Mouse (Mus musculus): ENCODE measurements at regions not wholly inside any gene's neighbourhood (a gene's known extent, or its start where the extent isn't known, plus 50 kb on each side); places are given as distances from the start of the nearest gene placed in this dataset.

DNA sequence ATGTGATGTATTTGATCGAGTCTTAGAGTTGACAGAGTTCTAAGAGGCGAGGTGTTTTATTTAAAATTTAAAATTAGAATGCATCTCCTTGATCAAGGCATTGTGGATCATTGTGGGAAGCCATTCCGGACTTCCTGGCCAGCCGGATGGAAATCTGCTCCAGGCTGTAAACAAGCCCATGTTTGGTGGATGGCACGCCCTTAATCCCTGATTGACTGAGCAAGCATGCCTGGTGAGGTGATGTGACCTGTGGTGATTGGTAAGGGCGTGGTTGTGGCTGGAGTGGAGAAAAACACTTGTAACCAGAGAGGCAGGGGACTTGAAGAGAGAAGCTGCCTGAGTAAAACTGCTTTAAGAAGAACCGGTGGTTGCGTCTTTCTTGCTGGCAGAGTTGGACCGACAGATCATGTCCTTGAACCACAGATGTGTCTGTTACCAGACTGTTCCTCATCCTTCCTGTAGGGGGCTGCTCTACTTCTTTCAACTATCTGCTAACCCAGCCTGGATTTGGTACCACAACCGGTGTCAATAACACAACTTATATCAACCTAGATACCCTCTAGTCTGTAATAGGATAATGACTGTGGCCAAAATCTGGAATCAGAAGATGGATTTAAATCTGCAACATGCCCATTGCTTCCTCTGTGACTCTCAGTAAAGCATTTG, 164.4 kb downstream of the Ifng start:
- no peaks in the 10 kb centered on the region for H3K9me3 ChIP-seq
- no peaks in the 10 kb centered on the region for H3K27me3 ChIP-seq
- H3K9ac ChIP-seq (replicated peaks): no peak overlapping the region
- WGBS: 90% methylated on average over 10 of the region's 10 CpGs
- H3K4me1 ChIP-seq (replicated peaks): no peaks in the 10 kb centered on the region
- H3K4me3 ChIP-seq (replicated peaks): no peak overlapping the region
- ATAC-seq: no peak
- no peak overlapping the region for H3K4me2 ChIP-seq (replicated peaks)
- no peaks in the 10 kb centered on the region for H3K36me3 ChIP-seq
- no peak overlapping the region for H3K27ac ChIP-seq

DNA sequence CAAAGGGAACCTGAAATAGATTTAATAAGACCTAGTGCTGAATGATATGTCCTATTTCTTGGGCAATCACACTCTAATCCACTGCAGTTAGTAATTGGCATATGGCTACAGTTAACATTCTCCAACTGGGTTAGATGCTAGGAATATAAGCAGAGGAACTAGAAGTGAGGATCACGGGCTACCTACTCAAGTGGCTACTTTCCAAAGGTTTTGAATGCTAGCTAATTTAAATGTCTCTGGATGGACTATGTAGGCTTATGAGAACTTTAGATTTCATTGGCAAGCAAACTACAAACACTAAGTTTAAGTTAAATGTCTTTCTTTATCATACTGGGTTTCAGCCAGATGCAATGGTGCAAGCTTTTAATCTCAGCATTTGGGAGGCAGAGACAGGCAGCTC, 166.6 kb downstream of the Ifng start:
- Histone ChIP-seq H3K27ac (no peak overlapping the region), H3K4me2 (replicated peaks) (no peak overlapping the region), H3K27me3 (no peaks in the 10 kb centered on the region), H3K9ac (replicated peaks) (no peak overlapping the region), H3K36me3 (no peaks in the 10 kb centered on the region), H3K4me1 (replicated peaks) (no peaks in the 10 kb centered on the region), H3K4me3 (replicated peaks) (no peak overlapping the region), H3K9me3 (no peaks in the 10 kb centered on the region)
- 87% methylated on average over 1 of the region's 1 CpGs for WGBS
- ATAC-seq: no peak

DNA sequence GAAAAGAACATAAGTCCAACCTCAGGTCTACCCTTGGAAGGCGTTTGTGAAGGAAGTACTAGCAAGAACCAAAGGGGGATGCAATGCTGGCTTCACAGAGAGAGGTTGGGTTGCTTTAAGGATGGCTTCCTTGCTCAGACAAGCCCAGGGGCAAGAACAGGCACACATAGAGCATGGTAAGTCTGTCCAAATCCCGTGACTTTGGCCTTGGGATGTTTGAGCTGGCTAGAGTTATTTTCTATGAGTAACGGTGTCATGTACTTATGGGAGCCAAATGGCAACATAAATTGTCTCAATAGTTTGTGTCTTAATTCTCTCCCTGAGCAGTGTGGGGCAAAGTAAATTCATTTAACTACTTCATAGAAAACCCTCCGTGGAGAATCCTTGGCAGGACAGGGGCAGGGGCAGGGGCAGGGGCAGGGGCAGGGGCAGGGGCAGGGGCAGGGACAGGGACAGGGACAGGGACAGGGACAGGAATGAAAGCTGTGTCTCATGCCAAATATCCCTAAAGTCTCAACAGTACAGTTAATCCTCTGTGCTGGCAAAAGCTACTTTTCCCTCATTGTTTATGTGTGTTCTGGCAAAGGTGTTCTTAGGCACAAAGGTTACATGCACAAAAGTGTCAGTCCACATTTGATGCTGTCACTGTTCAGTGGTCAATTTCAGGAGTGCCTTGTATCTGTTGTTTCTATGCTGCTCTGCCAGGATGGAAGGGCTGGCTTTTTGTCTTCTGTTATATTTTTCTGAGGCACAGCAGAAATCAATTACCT, 167.7 kb downstream of the Ifng start:
- no peaks in the 10 kb centered on the region for H3K36me3 ChIP-seq
- H3K27me3 ChIP-seq: no peaks in the 10 kb centered on the region
- WGBS: 71% methylated on average over 4 of the region's 4 CpGs
- H3K27ac ChIP-seq: no peak overlapping the region
- H3K4me3 ChIP-seq (replicated peaks): no peak overlapping the region
- no peak for ATAC-seq
- no peaks in the 10 kb centered on the region for H3K4me1 ChIP-seq (replicated peaks)
- H3K4me2 ChIP-seq (replicated peaks): no peak overlapping the region
- no peaks in the 10 kb centered on the region for H3K9me3 ChIP-seq
- H3K9ac ChIP-seq (replicated peaks): no peak overlapping the region

DNA sequence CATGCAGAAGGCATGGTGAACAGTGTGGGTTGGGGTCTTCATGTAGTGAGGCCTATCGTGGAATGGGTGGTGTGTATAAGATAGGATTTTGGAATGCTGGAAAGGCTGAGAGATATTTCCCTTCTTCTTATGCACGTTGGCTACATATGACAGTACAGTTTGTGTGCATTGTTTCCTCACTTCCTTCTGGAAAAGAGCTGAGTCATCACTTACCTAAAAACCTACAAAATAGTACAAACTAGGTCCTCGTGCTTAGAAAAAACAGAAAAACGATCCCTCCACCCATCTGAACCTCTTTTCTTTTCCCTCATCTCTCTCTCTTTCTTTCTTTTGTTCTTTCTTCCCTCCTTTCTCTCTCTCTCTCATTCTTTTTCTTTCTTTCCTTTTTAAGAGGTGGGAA, 168.3 kb downstream of the Ifng start:
- no peaks in the 10 kb centered on the region for H3K36me3 ChIP-seq
- 80% methylated on average over 4 of the region's 4 CpGs for WGBS
- no peak overlapping the region for H3K27ac ChIP-seq
- no peak for ATAC-seq
- no peaks in the 10 kb centered on the region for H3K4me1 ChIP-seq (replicated peaks)
- H3K4me3 ChIP-seq (replicated peaks): no peak overlapping the region
- H3K27me3 ChIP-seq: no peaks in the 10 kb centered on the region
- no peak overlapping the region for H3K9ac ChIP-seq (replicated peaks)
- no peaks in the 10 kb centered on the region for H3K9me3 ChIP-seq
- no peak overlapping the region for H3K4me2 ChIP-seq (replicated peaks)

DNA sequence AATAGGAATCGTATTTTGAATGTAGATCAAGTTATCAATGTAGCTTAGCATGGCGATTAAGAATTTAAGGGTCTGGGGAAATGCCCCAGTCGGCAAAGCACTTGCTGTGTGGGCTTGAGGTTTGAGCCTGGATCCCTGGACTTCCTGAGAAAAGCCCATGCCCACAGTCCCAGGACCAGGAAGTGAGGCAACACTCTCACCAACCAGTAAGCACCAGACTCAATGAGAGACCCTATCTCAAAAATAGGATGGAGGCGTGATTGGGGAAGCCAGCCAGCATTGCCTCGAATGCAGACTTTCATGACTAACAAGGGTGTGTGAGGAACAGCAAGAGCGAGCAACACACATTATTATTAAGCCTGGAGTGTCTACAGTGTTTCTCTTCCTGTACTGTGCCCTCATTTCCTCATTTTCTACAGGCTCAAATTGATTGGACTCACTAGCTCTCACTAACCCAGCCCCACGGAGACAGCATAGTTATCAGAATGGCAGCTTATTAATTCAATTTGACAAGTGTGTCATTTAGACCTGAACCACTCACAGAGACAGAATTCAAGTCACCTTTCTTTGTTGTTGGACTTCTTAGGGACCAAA, 170.1 kb downstream of the Ifng start:
- Histone ChIP-seq H3K4me2 (replicated peaks) (no peak overlapping the region), H3K27me3 (no peaks in the 10 kb centered on the region), H3K9me3 (no peaks in the 10 kb centered on the region), H3K9ac (replicated peaks) (no peak overlapping the region), H3K36me3 (no peaks in the 10 kb centered on the region), H3K4me1 (replicated peaks) (no peaks in the 10 kb centered on the region), H3K27ac (no peak overlapping the region), H3K4me3 (replicated peaks) (no peak overlapping the region)
- no peak for ATAC-seq
- 77% methylated on average over 7 of the region's 7 CpGs for WGBS

DNA sequence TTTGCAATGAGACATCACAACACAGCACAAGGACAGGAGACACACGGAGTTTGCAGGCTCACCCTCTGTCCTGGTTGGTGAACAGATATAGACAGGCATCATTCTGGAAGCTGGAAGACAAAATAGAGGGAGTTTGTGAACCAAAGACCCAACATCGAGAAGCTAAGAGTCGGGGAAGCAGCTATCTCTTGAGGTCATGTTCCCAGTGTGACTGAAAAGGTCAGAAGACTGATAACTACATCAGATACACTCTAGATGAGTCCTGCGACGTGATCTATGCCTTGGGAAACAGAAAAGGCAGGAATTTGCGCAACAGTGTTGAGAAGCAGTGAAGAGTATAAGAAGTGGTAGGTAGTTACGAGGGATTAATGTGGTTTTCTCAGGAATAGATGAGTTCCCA, 171.2 kb downstream of the Ifng start:
- H3K9me3 ChIP-seq: no peaks in the 10 kb centered on the region
- ATAC-seq: no peak
- no peak overlapping the region for H3K4me2 ChIP-seq (replicated peaks)
- no peaks in the 10 kb centered on the region for H3K27me3 ChIP-seq
- no peak overlapping the region for H3K4me3 ChIP-seq (replicated peaks)
- no peak overlapping the region for H3K9ac ChIP-seq (replicated peaks)
- 89% methylated on average over 7 of the region's 7 CpGs for WGBS
- H3K36me3 ChIP-seq: no peaks in the 10 kb centered on the region
- no peak overlapping the region for H3K27ac ChIP-seq
- no peaks in the 10 kb centered on the region for H3K4me1 ChIP-seq (replicated peaks)

DNA sequence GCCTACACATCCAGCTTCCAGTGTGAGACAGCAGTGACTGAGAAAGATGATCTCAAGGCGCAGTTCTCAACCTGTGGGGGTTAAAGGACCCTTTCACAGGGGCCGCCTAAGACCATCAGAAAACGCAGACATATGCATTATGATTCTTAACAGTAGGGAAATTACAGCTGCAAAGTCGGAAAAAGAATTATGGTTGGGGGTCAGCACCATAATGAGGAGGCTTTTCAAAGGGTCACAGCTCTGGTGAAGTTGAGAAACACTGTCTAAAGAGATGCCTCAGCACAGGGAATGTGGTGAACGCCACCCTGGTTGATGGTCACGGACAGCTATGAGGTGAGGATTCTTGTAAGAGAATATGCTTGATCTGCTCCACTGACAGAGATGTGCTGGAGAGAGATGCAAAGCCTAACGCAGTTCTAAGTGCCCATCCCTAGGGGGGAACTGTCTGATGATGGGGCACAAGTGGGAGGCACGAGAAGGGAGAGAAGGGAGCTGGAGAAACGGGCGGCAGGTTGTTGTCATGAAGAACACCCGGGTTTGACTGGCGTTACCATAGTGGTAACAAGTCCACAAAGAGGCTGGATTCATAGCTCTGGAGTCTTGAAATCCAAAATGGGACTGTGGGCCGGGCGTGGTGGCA, 172.3 kb downstream of the Ifng start:
- no peak overlapping the region for H3K9ac ChIP-seq (replicated peaks)
- H3K4me2 ChIP-seq (replicated peaks): no peak overlapping the region
- no peak overlapping the region for H3K4me3 ChIP-seq (replicated peaks)
- no peaks in the 10 kb centered on the region for H3K36me3 ChIP-seq
- no peak overlapping the region for H3K27ac ChIP-seq
- WGBS: 89% methylated on average over 14 of the region's 14 CpGs
- H3K9me3 ChIP-seq: no peaks in the 10 kb centered on the region
- H3K27me3 ChIP-seq: no peaks in the 10 kb centered on the region
- H3K4me1 ChIP-seq (replicated peaks): no peaks in the 10 kb centered on the region
- no peak for ATAC-seq

DNA sequence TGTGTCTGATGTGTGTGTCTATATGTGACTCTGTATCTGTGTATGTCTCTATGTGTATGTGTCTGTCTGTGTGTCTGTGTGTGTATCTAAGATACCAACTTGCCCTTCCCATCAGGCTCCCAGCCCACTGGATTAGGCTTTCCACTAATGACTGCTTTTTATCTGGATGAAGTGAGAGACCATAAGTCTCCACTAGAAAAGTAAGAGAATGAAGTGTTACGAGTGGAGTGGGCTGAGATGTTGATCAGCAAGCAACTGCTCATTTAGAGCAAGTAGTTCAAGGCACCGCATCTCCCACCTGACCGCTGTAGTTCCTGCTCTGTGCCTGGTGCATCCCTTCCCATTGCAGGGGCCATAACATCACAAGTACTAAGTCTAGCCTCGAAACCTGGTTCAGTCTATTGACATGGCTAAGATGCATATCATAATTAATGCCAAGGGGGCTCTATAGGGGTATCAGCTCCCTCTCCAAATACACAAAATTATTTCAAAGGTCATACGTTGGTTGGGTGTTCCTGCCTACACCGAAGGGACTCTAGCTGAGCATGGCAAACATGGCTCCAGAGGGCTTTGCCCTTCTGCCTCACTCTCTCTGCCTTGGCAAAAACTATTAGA, 173.5 kb downstream of the Ifng start:
- 0 out of 2 replicates have a peak, but pooled peaks cover 1% of the 10 kb centered on the region for H3K4me1 ChIP-seq (replicated peaks)
- no peaks in the 10 kb centered on the region for H3K36me3 ChIP-seq
- no peak overlapping the region for H3K9ac ChIP-seq (replicated peaks)
- no peaks in the 10 kb centered on the region for H3K9me3 ChIP-seq
- H3K4me2 ChIP-seq (replicated peaks): no peak overlapping the region
- no peak overlapping the region for H3K4me3 ChIP-seq (replicated peaks)
- H3K27me3 ChIP-seq: no peaks in the 10 kb centered on the region
- ATAC-seq: no peak
- WGBS: 93% methylated on average over 6 of the region's 6 CpGs
- H3K27ac ChIP-seq: no peak overlapping the region

DNA sequence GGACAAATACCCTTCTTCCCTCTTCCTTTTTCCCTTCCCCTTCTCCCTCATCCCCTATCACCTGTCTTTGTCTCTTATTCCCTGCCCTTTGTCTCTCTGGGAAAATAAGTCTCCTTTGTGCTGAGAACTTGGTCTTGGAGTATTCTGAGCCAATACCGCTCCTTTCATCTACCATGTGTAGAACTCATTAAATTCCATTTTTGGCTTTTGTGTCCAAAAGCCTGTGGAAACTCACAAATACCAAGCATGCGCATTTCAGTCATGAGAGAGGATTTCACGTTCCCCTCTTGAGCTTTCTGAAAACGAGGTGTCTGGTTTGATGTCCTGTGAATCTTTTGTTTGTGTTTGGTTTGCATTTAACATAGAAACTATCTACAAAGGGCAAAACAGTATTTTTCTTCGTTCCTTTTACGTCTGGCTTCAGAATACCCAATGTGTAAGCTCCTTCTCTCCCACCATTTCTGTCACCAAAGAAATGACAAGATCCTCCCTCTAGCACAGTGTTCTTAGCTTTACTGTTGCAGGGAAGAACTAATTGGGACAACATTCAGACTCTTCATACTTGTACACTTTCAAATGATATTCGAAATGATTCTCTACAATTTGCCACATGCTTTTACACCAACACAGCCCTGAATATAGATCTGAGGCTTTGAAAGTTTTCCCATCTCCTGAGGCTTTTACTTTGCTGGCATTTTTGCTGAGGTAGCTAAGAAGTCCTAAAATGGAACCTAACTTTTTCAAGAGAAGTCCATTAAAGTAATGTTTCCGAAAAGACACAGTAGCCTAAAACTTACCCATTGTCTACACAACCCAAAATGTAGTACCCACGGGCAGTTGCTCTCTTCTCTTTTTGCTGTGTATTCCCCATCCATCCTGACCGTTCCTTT, 174.5 kb downstream of the Ifng start:
- H3K4me1 ChIP-seq (replicated peaks): 0 out of 2 replicates have a peak, but pooled peaks cover 4% of the 10 kb centered on the region
- H3K9me3 ChIP-seq: no peaks in the 10 kb centered on the region
- H3K4me2 ChIP-seq (replicated peaks): no peak overlapping the region
- no peak overlapping the region for H3K9ac ChIP-seq (replicated peaks)
- 83% methylated on average over 10 of the region's 10 CpGs for WGBS
- ATAC-seq: no peak
- no peak overlapping the region for H3K4me3 ChIP-seq (replicated peaks)
- no peaks in the 10 kb centered on the region for H3K36me3 ChIP-seq
- no peaks in the 10 kb centered on the region for H3K27me3 ChIP-seq
- H3K27ac ChIP-seq: no peak overlapping the region

DNA sequence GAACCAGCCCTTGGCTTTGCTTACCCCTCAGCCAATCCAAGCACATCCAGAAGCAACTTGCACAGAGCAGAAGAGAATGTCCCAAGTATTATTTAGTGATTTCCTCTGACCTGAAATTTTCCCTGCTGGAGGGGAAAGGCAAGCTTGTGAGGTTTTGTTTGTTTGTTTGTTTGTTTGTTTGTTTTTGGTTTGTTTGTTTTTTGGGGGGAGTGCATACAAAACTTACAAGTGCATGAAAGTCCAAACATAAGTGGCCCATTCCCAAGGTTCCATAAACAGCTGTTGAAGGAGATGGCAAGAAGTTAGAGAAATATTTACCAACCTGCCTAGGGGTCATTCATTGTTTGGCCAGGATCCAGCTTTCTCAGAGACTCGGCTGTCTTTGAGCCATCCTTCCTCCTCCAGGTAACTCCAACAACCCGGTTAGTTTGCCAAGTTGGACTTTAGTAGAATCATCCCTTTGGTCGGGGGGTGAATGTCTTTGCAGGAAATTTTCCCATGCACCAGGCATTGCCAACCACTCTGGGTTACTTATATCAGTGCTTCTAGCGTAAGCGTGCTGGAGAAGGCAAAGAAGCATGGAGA, 175.3 kb downstream of the Ifng start:
- no peak for ATAC-seq
- H3K4me3 ChIP-seq (replicated peaks): no peak overlapping the region
- no peak overlapping the region for H3K9ac ChIP-seq (replicated peaks)
- H3K9me3 ChIP-seq: no peaks in the 10 kb centered on the region
- no peak overlapping the region for H3K4me2 ChIP-seq (replicated peaks)
- H3K4me1 ChIP-seq (replicated peaks): 0 out of 2 replicates have a peak, but pooled peaks cover 4% of the 10 kb centered on the region
- no peaks in the 10 kb centered on the region for H3K27me3 ChIP-seq
- no peak overlapping the region for H3K27ac ChIP-seq
- H3K36me3 ChIP-seq: no peaks in the 10 kb centered on the region
- 96% methylated on average over 5 of the region's 5 CpGs for WGBS

Measured in midbrain, embryonic 13.5 days (tissue).